Mouse (Mus musculus) neural tube, embryonic 11.5 days (tissue): ENCODE measurements around the gene Gpr84. TPM values are rescaled to one million over a fixed set of nuclear protein-coding genes. Genes with fewer than 3 reads are reported as not detected.
"Not testable (repeated sequence)": the region's sequence is repeated elsewhere in the genome, so short reads cannot be mapped to it uniquely, and the experiment has no call there.

Experiments
- ATAC-seq: fragments of 200-750 bp; cut with Nextera tagmentation; 2 replicates; pipeline ENCODE4 v1.8.0; 2017; ENCODE audit warnings: moderate number of reproducible peaks, mild to moderate bottlenecking, moderate TSS enrichment, moderate library complexity; ENCODE audit not compliant: insufficient read depth, low FRiP score, low TSS enrichment
- DNase-seq: peaks from one replicate; pipeline ENCODE4 v3.0.0-alpha.2; 2015; ENCODE audit warnings: low spot score
- H3K27ac ChIP-seq: fragments of 300-500 bp; sonication (generic); 2 replicates; pipeline ENCODE4 v1.5.1; 2014; ENCODE audit warnings: low read depth, mild to moderate bottlenecking, low read length
- H3K27me3 ChIP-seq: fragments of 300-500 bp; sonication (generic); 2 replicates; pipeline ENCODE4 v1.6.1; 2014; ENCODE audit warnings: mild to moderate bottlenecking, low read length, mixed read lengths; ENCODE audit not compliant: control insufficient read depth, insufficient read depth
- H3K36me3 ChIP-seq: fragments of 300-500 bp; sonication (generic); 2 replicates; pipeline ENCODE4 v1.6.1; 2014; ENCODE audit warnings: mild to moderate bottlenecking, low read length, moderate library complexity, mixed read lengths; ENCODE audit not compliant: control insufficient read depth, insufficient read depth
- H3K4me1 ChIP-seq: fragments of 300-500 bp; sonication (generic); 2 replicates; pipeline ENCODE4 v1.6.1; 2014; ENCODE audit warnings: low read length, mixed read lengths; ENCODE audit not compliant: control insufficient read depth, insufficient read depth
- H3K4me2 ChIP-seq: fragments of 300-500 bp; sonication (generic); 2 replicates; pipeline ENCODE4 v1.6.1; 2014; ENCODE audit warnings: low read depth, mild to moderate bottlenecking, moderate library complexity
- H3K4me3 ChIP-seq: fragments of 300-500 bp; sonication (generic); 2 replicates; pipeline ENCODE4 v1.5.1; 2014; ENCODE audit warnings: low read depth, low read length
- H3K9ac ChIP-seq: fragments of 300-500 bp; sonication (generic); 2 replicates; pipeline ENCODE4 v1.6.1; 2014; ENCODE audit warnings: mild to moderate bottlenecking, low read length
- H3K9me3 ChIP-seq: fragments of 300-500 bp; sonication (generic); 2 replicates; pipeline ENCODE4 v1.6.1; 2016; ENCODE audit warnings: low read length; ENCODE audit not compliant: control insufficient read depth
- WGBS: fragments of 180-500 bp; shearing (Covaris S2); extraction: QIAGEN DNeasy Blood & Tissue Kit; methylation state at CpG from one replicate; pipeline ENCODE4 v1.1.7; 2014; 5-methylcytosine and 5-hydroxymethylcytosine counted together
- polyA plus RNA-seq: library from polyadenylated mRNA; unstranded; fragments of >200 nt; fragmentation: Nextera tagmentation; extraction: Ambion mirVana; gene quantifications from 2 replicates; pipeline ENCODE4 v1.2.1, GENCODE M21; 2014

Gpr84 gene
- polyA plus RNA-seq, 1 experiment from 2014 or later, result 0.34 TPM

GRCm38 (mm10) chr15:103281465-103282205 lies 28.8 kb downstream of the Gpr84 start:
- no peak overlapping the region for H3K4me3 ChIP-seq
- H3K9me3 ChIP-seq, result no peaks in the 10 kb centered on the region
- no peaks in the 10 kb centered on the region for H3K36me3 ChIP-seq
- H3K27ac ChIP-seq, result 0 out of 2 replicates have a peak overlapping the region, but pooled peaks have one; percentile 34
- peaks cover 4% of the 10 kb centered on the region; the same call in 1 of the 2 replicates for H3K4me1 ChIP-seq
- H3K4me2 ChIP-seq, result no peak overlapping the region
- 93% methylated on average over 3 of the region's 3 CpGs for WGBS
- H3K9ac ChIP-seq, result peak overlapping the region; percentile 14; the same call in 1 of the 2 replicates
- no peaks in the 10 kb centered on the region for H3K27me3 ChIP-seq
- ATAC-seq, result no peak
- DNase-seq, result no peak

- Histone ChIP-seq H3K4me2 (no peak overlapping the region), H3K27ac (no peak overlapping the region), H3K27me3 (no peaks in the 10 kb centered on the region), H3K36me3 (no peaks in the 10 kb centered on the region), H3K4me1 (peaks cover 4% of the 10 kb centered on the region; the same call in 1 of the 2 replicates), H3K4me3 (no peak overlapping the region), H3K9ac (no peak overlapping the region), H3K9me3 (no peaks in the 10 kb centered on the region)
- no peak for ATAC-seq
- DNase-seq, result peak; percentile 47
- WGBS, result 79% methylated on average over 3 of the region's 3 CpGs
Measured at GRCm38 (mm10) chr15:103280817-103281464, 29.5 kb downstream of the Gpr84 start.

- Histone ChIP-seq H3K4me3 (no peak overlapping the region), H3K9me3 (no peaks in the 10 kb centered on the region), H3K9ac (no peak overlapping the region), H3K4me2 (no peak overlapping the region), H3K27me3 (no peaks in the 10 kb centered on the region), H3K27ac (no peak overlapping the region), H3K4me1 (no peaks in the 10 kb centered on the region), H3K36me3 (no peaks in the 10 kb centered on the region)
- ATAC-seq, result no peak
- WGBS, result 67% methylated on average over 3 of the region's 3 CpGs
- peak; percentile 28 for DNase-seq
Measured at GRCm38 (mm10) chr15:103279750-103280149, 30.7 kb downstream of the Gpr84 start.

- 59% methylated on average over 7 of the region's 7 CpGs for WGBS
- H3K36me3 ChIP-seq, result no peaks in the 10 kb centered on the region
- H3K4me3 ChIP-seq, result no peak overlapping the region
- 0 out of 2 replicates have a peak, but pooled peaks have one; percentile 4 for ATAC-seq
- H3K9ac ChIP-seq, result no peak overlapping the region
- H3K27ac ChIP-seq, result no peak overlapping the region
- no peak overlapping the region for H3K4me2 ChIP-seq
- DNase-seq, result no peak
- no peaks in the 10 kb centered on the region for H3K27me3 ChIP-seq
- peaks cover 3% of the 10 kb centered on the region; the same call in 1 of the 2 replicates for H3K4me1 ChIP-seq
- H3K9me3 ChIP-seq, result no peaks in the 10 kb centered on the region
Measured at GRCm38 (mm10) chr15:103277949-103278348, 32.5 kb downstream of the Gpr84 start.

- H3K9me3 ChIP-seq, H3K9ac ChIP-seq, ATAC-seq, H3K27me3 ChIP-seq, H3K27ac ChIP-seq, H3K4me3 ChIP-seq, H3K4me1 ChIP-seq, DNase-seq, H3K36me3 ChIP-seq, H3K4me2 ChIP-seq: not testable (repeated sequence)
- 98% methylated on average over 2 of the region's 3 CpGs for WGBS
Measured at GRCm38 (mm10) chr15:103275943-103276342, 34.5 kb downstream of the Gpr84 start.

GRCm38 (mm10) chr15:103272419-103273279 lies 37.8 kb downstream of the Gpr84 start, which contains the start of gene Copz1:
Gene Copz1 (plus strand): TSS chr15:103272714.
- Histone ChIP-seq H3K4me1 (peaks cover 3% of the 10 kb centered on the region; the same call in 1 of the 2 replicates), H3K9ac (peak within 1 kb of the TSS; percentile 86), H3K27ac (0 out of 2 replicates have a peak within 1 kb of the TSS, but pooled peaks have one; percentile 58), H3K4me2 (peak within 1 kb of the TSS; percentile 65), H3K27me3 (no peaks in the 10 kb centered on the region), H3K9me3 (no peaks in the 10 kb centered on the region), H3K36me3 (no peaks in the 10 kb centered on the region), H3K4me3 (peak within 1 kb of the TSS; percentile 87)
- DNase-seq, result peak; percentile 94
- WGBS, result under 1% methylated on average over 38 of the region's 38 CpGs
- ATAC-seq, result peak; percentile 99

- H3K9ac ChIP-seq, result no peak overlapping the region
- H3K4me1 ChIP-seq, result peaks cover 2% of the 10 kb centered on the region; the same call in 1 of the 2 replicates
- DNase-seq (no peak), ATAC-seq (no peak)
- no peaks in the 10 kb centered on the region for H3K27me3 ChIP-seq
- H3K36me3 ChIP-seq, result no peaks in the 10 kb centered on the region
- H3K4me2 ChIP-seq, result no peak overlapping the region
- no peaks in the 10 kb centered on the region for H3K9me3 ChIP-seq
- 91% methylated on average over 4 of the region's 4 CpGs for WGBS
- no peak overlapping the region for H3K4me3 ChIP-seq
- no peak overlapping the region for H3K27ac ChIP-seq
Measured at GRCm38 (mm10) chr15:103268903-103269302, 41.5 kb downstream of the Gpr84 start.

- no peak overlapping the region for H3K4me2 ChIP-seq
- no peak overlapping the region for H3K9ac ChIP-seq
- H3K36me3 ChIP-seq, result no peaks in the 10 kb centered on the region
- H3K4me3 ChIP-seq, result no peak overlapping the region
- no peaks in the 10 kb centered on the region for H3K9me3 ChIP-seq
- H3K27ac ChIP-seq, result no peak overlapping the region
- no peak for DNase-seq
- H3K27me3 ChIP-seq, result no peaks in the 10 kb centered on the region
- no peak for ATAC-seq
- WGBS, result 95% methylated on average over 2 of the region's 2 CpGs
- H3K4me1 ChIP-seq, result no peaks in the 10 kb centered on the region
Measured at GRCm38 (mm10) chr15:103264794-103265193, 45.6 kb downstream of the Gpr84 start.
